Mouse (Mus musculus) monocyte, adult 5-6 weeks (primary cell): ENCODE measurements at regions not wholly inside any gene's neighbourhood (a gene's known extent, or its start where the extent isn't known, plus 50 kb on each side); places are given as distances from the start of the nearest gene placed in this dataset.

Source experiments
- ATAC-seq: fragments of 153-309, 156-312 bp; replicated peaks from 2 replicates; pipeline ENCODE4 v1.8.0; 2017; ENCODE audit warnings: mild to moderate bottlenecking; ENCODE audit not compliant: low TSS enrichment, insufficient number of reproducible peaks, severe bottlenecking, poor library complexity, low FRiP score

DNA sequence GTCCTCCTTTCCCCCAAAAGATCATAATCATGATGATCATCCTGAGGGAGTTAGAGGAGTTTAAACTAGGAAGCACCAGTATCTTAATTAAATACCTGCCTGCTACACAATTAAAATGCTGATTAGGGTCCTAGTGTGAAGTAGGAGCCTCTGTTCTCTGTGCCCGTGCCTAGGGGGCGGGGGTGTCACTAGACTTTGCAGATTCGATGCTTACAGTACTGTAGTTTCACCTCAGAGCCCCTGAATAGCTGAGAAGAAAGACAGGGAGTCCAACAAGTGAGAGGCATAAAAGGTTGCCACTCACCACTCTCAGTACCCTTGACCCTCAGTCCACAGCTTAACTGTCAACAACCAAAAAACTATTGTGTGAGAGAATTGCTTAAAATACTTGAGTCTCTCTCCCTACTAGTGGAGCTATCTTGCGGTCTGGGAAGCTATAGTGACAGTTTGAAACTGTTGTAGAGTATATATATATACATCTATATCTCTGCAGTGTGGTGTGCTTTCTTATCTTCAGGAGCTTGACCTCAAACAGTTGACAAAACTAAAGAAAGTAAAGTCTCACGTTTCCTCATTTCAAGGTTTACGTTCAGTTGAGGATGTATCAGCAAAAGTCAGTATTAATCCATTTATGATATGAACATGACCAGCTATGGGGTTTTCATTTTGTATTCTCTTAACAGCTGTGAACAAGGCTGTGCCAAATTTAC, 128.9 kb upstream of the Itga4 start:
- ATAC-seq, result no peak

DNA sequence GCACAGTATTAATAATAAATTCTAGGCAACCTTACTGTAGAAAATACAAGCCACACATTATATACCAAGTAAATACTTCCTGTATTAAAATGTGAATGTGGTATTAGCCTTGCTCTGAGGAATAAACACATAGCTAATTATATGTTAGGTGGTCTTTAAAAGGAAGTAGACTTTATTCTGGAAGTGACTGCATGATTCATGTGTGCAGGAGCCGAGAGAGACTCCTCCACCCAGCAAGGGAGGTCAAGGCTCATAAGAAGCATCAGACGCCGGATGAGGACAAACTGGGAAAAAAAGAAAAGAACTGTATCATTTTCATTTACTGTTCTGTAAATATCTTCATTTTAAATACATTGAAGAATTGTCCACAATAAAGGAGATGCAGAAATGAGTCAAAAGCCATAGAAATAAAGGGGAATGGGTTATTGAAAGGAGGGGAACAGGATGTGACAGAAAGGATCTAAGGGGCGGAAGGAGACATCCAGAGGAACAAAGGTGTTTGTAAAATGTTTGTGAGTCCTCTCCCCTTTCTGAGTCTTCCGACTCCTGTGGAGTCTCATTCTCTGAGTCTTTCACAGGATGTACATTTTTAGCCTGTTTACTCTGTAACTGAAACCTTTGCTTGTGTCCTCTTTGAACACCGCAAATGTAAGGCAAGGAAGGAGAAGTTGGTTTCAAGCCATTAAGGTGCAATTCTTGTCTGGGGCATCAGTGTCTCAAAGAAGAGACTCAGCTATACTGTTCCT, 128.1 kb upstream of the Itga4 start:
- no peak for ATAC-seq

- ATAC-seq, result no peak
These were observed 127.4 kb upstream of the Itga4 start for GRCm38 (mm10) chr2:79127822-79128221.

DNA sequence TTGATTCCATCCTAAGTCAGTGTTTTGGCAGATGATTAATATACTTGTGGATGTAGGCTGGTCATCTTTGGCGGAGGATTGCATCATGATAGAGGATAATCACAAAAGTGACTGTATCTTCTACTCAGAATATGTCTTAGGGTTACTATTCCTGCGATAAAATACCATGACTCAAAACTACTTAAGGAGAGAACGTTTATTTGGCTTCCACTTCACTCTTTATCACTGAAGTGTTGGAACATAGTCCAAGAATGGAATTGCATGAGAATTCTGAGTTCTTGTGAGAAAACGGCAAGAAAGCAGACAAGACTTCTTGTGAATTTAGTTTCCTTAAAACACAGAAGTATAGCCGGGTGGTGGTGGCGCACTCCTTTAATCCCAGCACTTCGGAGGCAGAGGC, 124.6 kb upstream of the Itga4 start:
- ATAC-seq, result no peak

GRCm38 (mm10) chr2:79131235-79131634, 124.0 kb upstream of the Itga4 start:
- no peak for ATAC-seq

DNA sequence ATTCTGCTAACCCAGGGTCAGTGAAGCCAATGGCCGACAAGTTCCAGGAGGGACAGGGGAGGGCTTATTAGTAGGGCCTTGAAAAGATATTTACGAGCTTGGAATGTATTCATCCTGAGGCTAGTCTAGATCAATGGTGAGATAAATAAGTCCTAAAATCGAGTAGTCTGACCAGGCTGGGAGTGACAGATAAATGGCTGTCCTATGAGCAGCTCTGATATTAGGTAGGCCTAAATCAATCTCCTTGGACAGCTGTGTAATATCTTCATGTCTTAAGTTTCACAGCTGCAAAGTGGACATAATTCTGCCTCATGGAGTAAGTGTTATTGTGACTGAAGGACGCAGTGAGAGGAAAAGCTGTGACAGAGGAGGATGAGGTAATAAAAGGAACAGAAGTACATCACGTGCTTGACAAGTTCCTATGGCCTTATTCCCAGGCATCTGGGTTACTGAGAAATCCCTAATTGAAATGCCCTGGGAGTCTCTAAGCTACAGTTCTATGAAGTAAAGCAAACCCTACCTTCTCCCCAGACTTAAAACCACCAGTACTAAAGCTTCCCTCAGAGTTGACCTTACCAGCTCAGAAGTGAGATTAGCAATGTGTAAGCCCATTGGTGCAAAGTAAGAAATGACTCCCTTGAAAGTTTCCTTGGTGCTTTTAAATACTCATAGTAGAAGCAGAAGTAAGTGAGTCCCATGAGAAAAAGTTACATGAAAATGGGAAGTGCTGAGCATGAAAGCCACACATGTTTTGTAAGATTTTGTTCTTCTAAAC, 123.3 kb upstream of the Itga4 start:
- ATAC-seq, result peak; percentile 86

DNA sequence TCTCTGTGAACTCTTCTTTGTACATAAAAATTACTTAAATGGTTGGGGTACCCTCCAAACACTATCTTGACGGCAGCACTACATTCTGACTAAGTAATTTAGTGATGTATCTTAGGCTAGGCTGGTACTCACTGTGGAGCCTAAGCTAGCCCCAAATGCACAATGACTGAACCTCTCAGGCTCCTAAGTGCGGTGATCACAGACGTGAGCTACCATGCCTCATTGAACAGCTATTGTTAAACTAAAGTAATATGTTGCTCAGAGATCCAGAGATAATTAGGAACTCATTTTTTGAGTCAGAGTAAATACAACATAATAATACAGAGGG, 122.7 kb upstream of the Itga4 start:
- peak; percentile 69 for ATAC-seq

- no peak for ATAC-seq
These were observed 120.9 kb upstream of the Itga4 start for GRCm38 (mm10) chr2:79134281-79134680.

DNA sequence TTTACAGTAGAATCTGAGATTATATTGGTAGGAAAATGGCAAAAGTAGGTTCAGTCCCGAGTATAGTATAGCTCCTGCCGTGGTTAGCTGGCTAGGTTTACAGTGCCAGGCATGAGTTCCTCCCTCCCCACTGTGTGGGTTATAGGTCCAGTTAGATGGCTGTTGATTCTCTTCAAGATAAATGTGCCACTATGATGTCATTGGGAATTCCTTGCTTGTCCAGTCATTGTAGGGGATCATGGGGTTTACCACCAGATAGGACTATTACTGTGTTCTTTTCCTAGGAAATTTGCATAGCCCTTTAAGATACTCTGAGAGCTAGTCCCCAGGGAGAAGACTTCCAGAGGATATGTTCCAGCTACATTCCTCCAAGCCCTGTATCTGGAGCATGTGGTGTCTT, 119.2 kb upstream of the Itga4 start:
- no peak for ATAC-seq

GRCm38 (mm10) chr2:79136619-79137458, 118.4 kb upstream of the Itga4 start:
- ATAC-seq, result no peak

- no peak for ATAC-seq
These were observed 117.5 kb upstream of the Itga4 start for GRCm38 (mm10) chr2:79137694-79138171.

DNA sequence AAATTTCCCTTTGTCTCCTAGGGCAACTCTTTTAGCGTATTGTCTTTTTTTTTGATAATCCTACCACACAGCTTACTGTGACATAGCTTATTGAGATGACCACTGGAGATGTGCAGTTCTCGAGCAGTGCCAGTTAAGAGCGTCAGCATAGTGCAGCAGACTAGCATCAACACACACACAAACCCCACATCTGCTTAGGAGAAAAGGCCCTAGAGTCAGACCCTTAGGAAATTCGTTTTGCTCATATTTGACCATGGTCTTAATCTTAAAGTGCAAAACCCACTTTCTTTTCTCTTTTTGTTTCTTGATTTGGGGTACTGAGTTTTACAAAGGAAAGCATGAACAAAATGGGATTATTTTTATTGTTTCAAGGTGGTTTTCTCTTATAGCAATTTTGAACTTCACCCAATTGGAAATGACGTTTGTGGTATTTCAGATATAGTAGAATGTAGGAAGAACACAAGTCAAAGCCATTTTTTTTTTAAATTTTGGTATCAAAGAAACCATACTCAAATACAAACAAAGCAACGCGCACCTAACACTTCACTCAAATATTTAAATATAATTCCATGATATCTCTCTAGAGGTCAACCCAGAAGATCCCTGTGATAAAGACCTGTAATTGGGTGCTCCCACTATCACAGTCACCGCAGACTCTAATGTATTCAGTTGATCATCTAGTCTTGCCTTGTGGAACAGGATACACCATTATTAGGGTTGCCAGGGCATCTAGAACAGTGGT, 116.7 kb upstream of the Itga4 start:
- ATAC-seq, result no peak

- ATAC-seq, result no peak
These were observed 113.3 kb upstream of the Itga4 start for GRCm38 (mm10) chr2:79141961-79142360.

DNA sequence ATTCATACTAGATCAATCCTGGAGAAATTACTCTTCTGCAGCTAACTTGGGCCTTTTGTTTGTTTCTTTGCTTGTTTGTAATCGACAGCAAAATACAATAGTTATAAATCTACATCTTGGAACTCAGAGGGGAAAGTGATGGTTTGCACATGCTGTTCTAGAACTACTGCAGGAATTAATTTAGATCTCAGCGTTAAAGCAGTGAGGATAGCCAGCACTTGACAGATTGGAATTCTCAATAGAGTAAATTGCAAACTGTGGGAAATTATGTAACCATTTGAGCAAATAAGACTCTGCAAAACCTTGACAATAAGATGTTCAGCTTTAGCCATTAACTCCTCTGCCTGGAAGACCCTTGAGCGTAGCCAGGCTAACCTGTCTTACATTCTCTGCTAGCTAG, 112.0 kb upstream of the Itga4 start:
- ATAC-seq, result no peak

DNA sequence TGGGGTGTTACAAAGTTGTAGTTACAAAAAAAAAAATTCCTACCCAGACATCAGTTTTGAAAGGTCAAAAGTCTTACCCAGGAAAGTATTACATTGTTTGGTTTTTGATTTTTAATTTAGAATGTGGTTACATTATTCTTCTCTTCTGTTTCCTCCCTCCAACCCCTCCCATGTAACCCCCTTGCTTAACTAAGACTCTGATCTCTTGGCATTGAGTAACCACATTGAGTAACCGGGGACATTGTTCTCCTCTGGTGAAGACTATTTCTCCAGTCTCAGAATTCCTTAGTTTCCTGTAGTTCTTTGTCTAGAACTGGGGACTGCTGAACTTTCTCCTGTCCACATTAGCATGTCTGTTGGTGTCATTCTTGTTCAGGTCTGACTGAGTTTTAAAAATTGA, 109.3 kb upstream of the Itga4 start:
- peak; percentile 59; the same call in 1 of the 2 replicates for ATAC-seq

DNA sequence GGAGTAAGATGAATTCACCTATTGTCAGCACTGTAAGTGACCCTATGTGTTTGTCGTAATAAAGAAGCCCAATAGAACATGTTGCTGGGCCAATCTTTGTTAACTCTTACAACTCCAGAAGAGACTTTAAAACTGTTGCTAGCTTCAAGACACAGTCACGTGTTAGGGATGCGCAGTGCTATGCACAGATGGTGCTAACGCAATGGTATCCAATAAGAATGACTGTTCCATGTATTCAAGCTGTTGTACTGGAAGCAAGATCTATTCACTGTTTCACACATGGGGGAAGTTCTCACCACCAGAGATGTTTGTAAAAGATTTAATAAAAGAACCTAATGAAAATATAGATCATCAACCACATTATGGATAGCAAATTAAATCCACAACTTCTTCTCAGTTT, 108.7 kb upstream of the Itga4 start:
- ATAC-seq, result no peak

DNA sequence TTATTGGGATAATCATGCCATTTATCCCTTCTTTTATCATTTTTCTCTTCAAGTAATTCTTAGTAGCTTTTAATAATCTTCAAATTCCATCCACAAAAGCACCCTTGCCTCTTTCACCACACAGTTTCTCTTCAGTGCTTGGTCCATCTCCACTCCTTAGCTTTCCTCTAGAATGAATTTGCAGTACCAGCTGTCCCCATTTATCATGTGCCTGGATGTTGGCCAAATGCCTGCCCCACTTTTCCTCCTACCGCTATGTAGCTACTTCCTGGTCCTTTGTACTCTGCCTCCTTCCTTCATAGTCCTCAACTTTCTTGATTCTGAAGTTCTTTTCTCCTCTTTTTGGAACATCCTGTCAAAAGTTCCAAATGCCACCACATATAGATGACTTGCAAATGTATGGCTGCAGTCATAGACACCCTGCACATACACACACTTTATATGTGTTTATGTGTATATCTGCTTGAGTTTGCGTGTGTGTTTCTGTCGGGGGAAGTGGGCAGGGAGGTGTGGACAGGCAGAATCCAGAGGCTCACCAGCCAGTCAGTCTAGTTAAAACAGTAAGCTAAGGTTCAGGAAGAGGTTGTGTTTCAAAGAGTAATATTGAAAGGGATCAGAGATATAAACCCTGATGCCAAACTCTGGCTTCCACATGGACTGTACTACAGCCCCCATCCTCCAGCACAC, 106.1 kb upstream of the Itga4 start:
- no peak for ATAC-seq

- ATAC-seq, result no peak
These were observed 103.6 kb upstream of the Itga4 start for GRCm38 (mm10) chr2:79151610-79152009.
